Mouse (Mus musculus) stomach, embryonic 16.5 days (tissue): ENCODE results near the gene Necab2. TPM values are rescaled to one million over a fixed set of nuclear protein-coding genes. Genes with fewer than 3 reads are reported as not detected.

Experiments used
- ATAC-seq: fragments of 200-750 bp; cut with Nextera tagmentation; 2 replicates; pipeline ENCODE4 v1.8.0; 2017; ENCODE audit warnings: moderate number of reproducible peaks, moderate TSS enrichment; ENCODE audit not compliant: insufficient read depth, low FRiP score
- H3K27ac ChIP-seq: fragments of 300-500 bp; sonication (generic); 2 replicates; pipeline ENCODE4 v1.5.1; 2014; ENCODE audit warnings: low read length
- H3K27me3 ChIP-seq: fragments of 300-500 bp; sonication (generic); 2 replicates; pipeline ENCODE4 v1.6.1; 2014; ENCODE audit warnings: low read length, control low read depth, mixed read lengths; ENCODE audit not compliant: control insufficient read depth, insufficient read depth
- H3K36me3 ChIP-seq: fragments of 300-500 bp; sonication (generic); 2 replicates; pipeline ENCODE4 v1.6.1; 2014; ENCODE audit warnings: low read length; ENCODE audit not compliant: control insufficient read depth, insufficient read depth
- H3K4me1 ChIP-seq: fragments of 300-500 bp; sonication (generic); 2 replicates; pipeline ENCODE4 v1.6.1; 2014; ENCODE audit warnings: low read length, control low read depth, mixed read lengths; ENCODE audit not compliant: control insufficient read depth, insufficient read depth
- H3K4me2 ChIP-seq: fragments of 300-500 bp; sonication (generic); 2 replicates; pipeline ENCODE4 v1.6.1; 2014; ENCODE audit warnings: low read depth, low read length, mixed read lengths
- H3K4me3 ChIP-seq: fragments of 300-500 bp; sonication (generic); replicated peaks from 2 replicates; pipeline ENCODE4 v1.5.1; 2014; ENCODE audit warnings: mild to moderate bottlenecking, low read length
- H3K9ac ChIP-seq: fragments of 300-500 bp; sonication (generic); 2 replicates; pipeline ENCODE4 v1.6.1; 2014; ENCODE audit warnings: low read length
- H3K9me3 ChIP-seq: fragments of 300-500 bp; sonication (generic); replicated peaks from 2 replicates; pipeline ENCODE4 v1.6.1; 2016; ENCODE audit warnings: low read length, control low read depth; ENCODE audit not compliant: control insufficient read depth
- WGBS: fragments of 180-500 bp; shearing (Covaris S2); extraction: QIAGEN DNeasy Blood & Tissue Kit; methylation state at CpG from one replicate; pipeline ENCODE4 v1.1.7; 2014; 5-methylcytosine and 5-hydroxymethylcytosine counted together
- polyA plus RNA-seq: library from polyadenylated mRNA; unstranded; fragments of >200 nt; fragmentation: Nextera tagmentation; extraction: Ambion mirVana; gene quantifications from 2 replicates; pipeline ENCODE4 v1.2.1, GENCODE M21; 2015

Gene Necab2
- polyA plus RNA-seq, 1 experiment from 2014 or later, result 1.5 TPM

GRCm38 (mm10) chr8:119424740-119425139 lies 21.8 kb upstream of the Necab2 start:
- H3K27me3 ChIP-seq, result no peaks in the 10 kb centered on the region
- no peaks in the 10 kb centered on the region for H3K36me3 ChIP-seq
- H3K4me2 ChIP-seq, result no peak overlapping the region
- ATAC-seq, result no peak
- H3K27ac ChIP-seq, result peak overlapping the region; percentile 81; the same call in 1 of the 2 replicates
- WGBS, result 69% methylated on average over 10 of the region's 10 CpGs
- no peaks in the 10 kb centered on the region for H3K9me3 ChIP-seq
- H3K4me3 ChIP-seq, result no peak overlapping the region
- H3K4me1 ChIP-seq, result peaks cover 32% of the 10 kb centered on the region
- H3K9ac ChIP-seq, result no peak overlapping the region

- Histone ChIP-seq H3K9me3 (no peaks in the 10 kb centered on the region), H3K4me3 (no peak overlapping the region), H3K36me3 (no peaks in the 10 kb centered on the region), H3K27ac (peak overlapping the region; percentile 78), H3K9ac (no peak overlapping the region), H3K4me2 (no peak overlapping the region), H3K4me1 (peaks cover 32% of the 10 kb centered on the region), H3K27me3 (no peaks in the 10 kb centered on the region)
- 79% methylated on average over 10 of the region's 10 CpGs for WGBS
- no peak for ATAC-seq
Observed at GRCm38 (mm10) chr8:119425533-119425932, 21.0 kb upstream of the Necab2 start.

- Histone ChIP-seq H3K9me3 (no peaks in the 10 kb centered on the region), H3K9ac (no peak overlapping the region), H3K4me3 (no peak overlapping the region), H3K27ac (peak overlapping the region; percentile 78), H3K4me1 (peaks cover 32% of the 10 kb centered on the region), H3K4me2 (no peak overlapping the region), H3K27me3 (no peaks in the 10 kb centered on the region), H3K36me3 (no peaks in the 10 kb centered on the region)
- 70% methylated on average over 6 of the region's 6 CpGs for WGBS
- ATAC-seq, result no peak
Observed at GRCm38 (mm10) chr8:119426069-119426735, 20.3 kb upstream of the Necab2 start.

GRCm38 (mm10) chr8:119427634-119428349 lies 18.7 kb upstream of the Necab2 start:
- H3K9me3 ChIP-seq, result no peaks in the 10 kb centered on the region
- peaks cover 21% of the 10 kb centered on the region for H3K4me1 ChIP-seq
- H3K9ac ChIP-seq, result no peak overlapping the region; the same call in 1 of the 2 replicates
- 66% methylated on average over 12 of the region's 12 CpGs for WGBS
- H3K36me3 ChIP-seq, result no peaks in the 10 kb centered on the region
- H3K4me3 ChIP-seq, result no peak overlapping the region
- H3K4me2 ChIP-seq, result no peak overlapping the region
- no peak overlapping the region for H3K27ac ChIP-seq
- H3K27me3 ChIP-seq, result no peaks in the 10 kb centered on the region
- ATAC-seq, result no peak

GRCm38 (mm10) chr8:119428350-119428740 lies 18.2 kb upstream of the Necab2 start:
- no peak for ATAC-seq
- Histone ChIP-seq H3K36me3 (no peaks in the 10 kb centered on the region), H3K4me3 (no peak overlapping the region), H3K4me2 (no peak overlapping the region), H3K27me3 (no peaks in the 10 kb centered on the region), H3K27ac (no peak overlapping the region), H3K9ac (no peak overlapping the region), H3K4me1 (peaks cover 21% of the 10 kb centered on the region), H3K9me3 (no peaks in the 10 kb centered on the region)
- WGBS, result 60% methylated on average over 7 of the region's 7 CpGs

GRCm38 (mm10) chr8:119428766-119429327 lies 17.7 kb upstream of the Necab2 start:
- Histone ChIP-seq H3K27me3 (no peaks in the 10 kb centered on the region), H3K9me3 (no peaks in the 10 kb centered on the region), H3K4me3 (no peak overlapping the region), H3K36me3 (no peaks in the 10 kb centered on the region), H3K27ac (no peak overlapping the region), H3K4me1 (peaks cover 17% of the 10 kb centered on the region), H3K9ac (no peak overlapping the region), H3K4me2 (no peak overlapping the region)
- ATAC-seq, result no peak
- 68% methylated on average over 5 of the region's 5 CpGs for WGBS

GRCm38 (mm10) chr8:119429552-119429951 lies 17.0 kb upstream of the Necab2 start:
- Histone ChIP-seq H3K36me3 (no peaks in the 10 kb centered on the region), H3K27ac (no peak overlapping the region), H3K4me1 (peaks cover 10% of the 10 kb centered on the region; the same call in 1 of the 2 replicates), H3K9ac (peak overlapping the region; percentile 11; the same call in 1 of the 2 replicates), H3K27me3 (no peaks in the 10 kb centered on the region), H3K4me3 (no peak overlapping the region), H3K4me2 (no peak overlapping the region), H3K9me3 (no peaks in the 10 kb centered on the region)
- ATAC-seq, result no peak
- WGBS, result 55% methylated on average over 3 of the region's 3 CpGs

- Histone ChIP-seq H3K36me3 (no peaks in the 10 kb centered on the region), H3K27ac (no peak overlapping the region), H3K4me1 (peaks cover 9% of the 10 kb centered on the region; the same call in 1 of the 2 replicates), H3K4me3 (no peak overlapping the region), H3K9me3 (no peaks in the 10 kb centered on the region), H3K9ac (no peak overlapping the region), H3K4me2 (no peak overlapping the region), H3K27me3 (no peaks in the 10 kb centered on the region)
- no peak for ATAC-seq
- WGBS, result 70% methylated on average over 8 of the region's 8 CpGs
Observed at GRCm38 (mm10) chr8:119430250-119430649, 16.3 kb upstream of the Necab2 start.

GRCm38 (mm10) chr8:119430690-119431089 lies 15.8 kb upstream of the Necab2 start:
- WGBS, result 85% methylated on average over 7 of the region's 7 CpGs
- ATAC-seq, result no peak
- no peak overlapping the region for H3K4me2 ChIP-seq

More at GRCm38 (mm10) chr8:119430690-119431089, 15.8 kb upstream of the Necab2 start:
- no peaks in the 10 kb centered on the region for H3K27me3 ChIP-seq
- peaks cover 9% of the 10 kb centered on the region; the same call in 1 of the 2 replicates for H3K4me1 ChIP-seq
- H3K36me3 ChIP-seq, result no peaks in the 10 kb centered on the region
- H3K27ac ChIP-seq, result no peak overlapping the region
- H3K9me3 ChIP-seq, result no peaks in the 10 kb centered on the region
- H3K4me3 ChIP-seq, result no peak overlapping the region
- H3K9ac ChIP-seq, result no peak overlapping the region
